Mouse (Mus musculus): ENCODE results near the gene Kcnip3.

Kcnip3 gene

DNA sequence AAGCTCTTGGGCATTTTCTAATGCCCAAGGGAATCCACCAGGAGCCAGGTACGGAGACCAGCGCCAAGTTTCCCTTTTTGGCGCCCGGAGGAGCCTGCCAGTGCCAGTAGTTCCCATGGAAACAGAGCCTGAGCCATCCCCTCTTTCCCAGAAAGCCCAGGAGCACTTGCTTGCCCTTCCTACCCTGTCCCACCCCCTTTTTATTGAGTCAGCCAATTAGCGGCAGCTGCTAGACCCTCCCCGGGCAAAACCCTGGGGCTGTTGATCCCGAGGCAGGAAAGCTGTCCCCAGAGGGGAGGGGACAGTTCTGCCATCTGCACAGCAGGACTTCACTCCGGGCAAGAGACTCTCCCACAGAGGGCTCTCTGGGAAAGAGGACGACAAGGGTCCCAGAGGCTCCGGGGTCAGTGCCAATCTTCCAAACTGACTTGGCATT is at the start of gene Kcnip3:
TSS of gene Kcnip3 (minus strand) at position 89 of the 436 bp plus-strand sequence.
- DNase-seq (ENCODE audit: low spot score in 2 of 2): peak; percentile 73 to 75

- DNase-seq (ENCODE audit: low spot score in 2 of 2): peak; percentile 89 to 90
Measured at GRCm38 (mm10) chr2:127559070-127559966, 37.4 kb upstream of the Kcnip3 start.

DNA sequence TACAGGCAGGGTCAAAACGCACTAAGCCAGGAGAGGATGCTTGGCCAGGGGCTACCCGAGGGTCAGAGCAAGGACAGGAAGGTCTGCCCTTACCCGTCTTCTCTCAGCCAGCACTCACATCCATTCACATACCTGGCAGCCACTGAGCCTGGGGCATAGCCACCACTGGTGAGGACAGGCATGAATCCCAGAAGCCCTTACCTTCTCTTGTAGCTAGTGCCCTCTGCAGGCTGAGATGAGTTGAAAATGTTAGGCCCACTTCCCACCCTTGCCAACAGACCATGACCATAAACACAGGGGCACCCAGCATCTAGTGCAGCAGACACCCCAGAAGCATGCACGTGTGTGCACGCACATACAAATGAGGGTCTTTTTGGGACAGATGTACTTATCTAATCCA is 29.2 kb upstream of the Kcnip3 start:
- peak; percentile 24 to 29 for DNase-seq (ENCODE audit: low spot score in 2 of 2)

DNA sequence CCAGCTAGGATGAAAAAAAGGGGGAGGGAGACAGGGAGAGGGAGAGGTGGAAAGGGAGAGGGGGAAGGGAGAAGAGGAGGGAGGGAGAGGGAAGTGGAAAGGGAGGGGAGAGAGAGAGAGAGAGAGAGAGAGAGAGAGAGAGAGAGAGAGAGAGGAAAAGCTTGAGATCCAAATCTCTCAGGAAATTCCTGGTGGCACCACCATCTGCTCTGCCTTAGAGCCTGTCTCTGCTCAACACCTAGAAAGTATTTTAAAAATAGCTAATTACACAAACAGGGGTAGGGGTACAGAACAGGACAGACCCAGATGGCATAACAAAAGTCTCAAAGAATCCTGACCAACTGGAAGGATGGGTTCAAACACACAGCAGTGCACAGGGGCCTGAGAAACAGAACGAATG is 28.6 kb upstream of the Kcnip3 start:
- DNase-seq (ENCODE audit: low spot score in 2 of 2): no peak

- no peak for DNase-seq (ENCODE audit: low spot score in 2 of 2)
Measured at GRCm38 (mm10) chr2:127549711-127550110, 27.8 kb upstream of the Kcnip3 start.

DNA sequence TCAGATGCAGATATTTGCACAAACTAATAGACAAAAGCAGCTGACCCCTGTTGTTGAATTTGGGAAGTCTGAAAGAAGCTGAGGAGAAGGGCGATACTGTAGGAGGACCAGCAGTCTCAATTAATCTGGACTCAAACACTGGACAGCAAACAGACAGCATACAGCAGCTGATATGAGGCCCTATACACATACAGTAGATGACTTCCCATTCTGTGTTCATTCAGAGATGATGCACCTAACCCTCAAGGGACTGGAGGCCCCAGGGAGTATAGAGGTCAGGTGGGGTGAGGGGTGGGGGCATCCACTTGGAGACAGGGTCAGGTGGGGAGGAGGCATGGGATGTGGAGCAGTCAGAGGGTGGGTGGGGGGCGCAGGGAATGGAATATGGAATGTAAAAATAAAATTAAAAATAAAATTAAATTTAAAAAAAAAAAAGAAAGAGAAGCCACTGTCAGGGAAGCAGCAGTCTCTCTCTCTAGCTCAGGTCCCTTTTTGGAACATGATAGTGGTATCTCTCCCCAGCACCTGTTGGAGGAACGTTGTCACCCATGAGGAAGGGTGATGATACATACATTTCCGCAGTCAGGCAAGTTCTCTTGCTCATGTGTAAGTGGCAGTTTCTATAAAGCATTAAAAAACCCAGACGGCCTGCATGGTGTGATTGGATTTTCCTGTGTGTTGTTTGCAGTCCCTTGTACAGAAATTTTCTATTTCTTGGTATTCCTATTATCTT is 26.6 kb upstream of the Kcnip3 start:
- no peak for DNase-seq (ENCODE audit: low spot score in 2 of 2)

- DNase-seq (ENCODE audit: low spot score in 2 of 2): no peak
Measured at GRCm38 (mm10) chr2:127541697-127542096, 19.8 kb upstream of the Kcnip3 start.

DNA sequence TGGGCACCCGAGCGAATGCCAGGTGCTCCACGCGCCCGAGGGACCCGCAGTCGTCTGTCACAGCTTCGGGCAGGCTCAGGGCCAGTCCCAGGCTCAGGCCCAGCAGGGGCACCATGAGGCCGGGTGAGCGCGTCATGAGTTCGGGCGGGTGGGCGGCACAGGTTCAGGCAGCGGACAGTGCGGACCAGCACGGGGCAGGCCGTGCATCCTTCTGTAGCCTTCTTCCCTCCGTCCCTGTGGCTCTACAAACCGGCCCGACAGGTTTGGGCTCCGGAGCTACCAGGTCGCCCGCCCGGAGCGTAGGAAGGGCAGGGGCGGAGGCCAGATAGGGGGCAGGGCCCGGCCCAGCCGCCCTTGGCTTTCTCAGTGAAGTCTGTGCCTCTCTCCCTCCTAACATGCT is 19.3 kb upstream of the Kcnip3 start, which contains the start of gene Prom2:
TSS of gene Prom2 (minus strand) at position 283 of the 400 bp plus-strand sequence.
- DNase-seq (ENCODE audit: low spot score in 2 of 2): no peak

GRCm38 (mm10) chr2:127539494-127539893 is 17.6 kb upstream of the Kcnip3 start:
- no peak for DNase-seq (ENCODE audit: low spot score in 2 of 2)

DNA sequence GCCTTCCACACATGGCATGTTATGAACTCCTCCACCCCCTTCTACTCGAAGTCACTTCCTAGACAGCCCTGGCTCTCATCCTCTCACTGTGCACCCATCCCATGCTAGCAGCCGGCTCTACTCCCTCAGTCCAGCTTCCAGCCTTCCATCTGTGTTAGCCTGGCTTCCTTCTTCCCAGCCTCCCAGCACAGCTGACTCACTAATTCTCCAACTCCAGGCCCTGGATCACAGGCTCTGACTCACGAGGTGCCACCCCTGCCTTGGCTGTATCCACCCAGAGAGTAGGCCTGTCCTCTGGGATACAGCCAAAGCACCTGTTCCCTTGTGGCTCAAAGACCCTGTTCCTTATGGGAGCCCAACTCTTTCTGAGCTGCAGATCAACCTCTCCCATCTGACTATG is 15.7 kb upstream of the Kcnip3 start:
- peak; percentile 58 to 64 for DNase-seq (ENCODE audit: low spot score in 2 of 2)

DNA sequence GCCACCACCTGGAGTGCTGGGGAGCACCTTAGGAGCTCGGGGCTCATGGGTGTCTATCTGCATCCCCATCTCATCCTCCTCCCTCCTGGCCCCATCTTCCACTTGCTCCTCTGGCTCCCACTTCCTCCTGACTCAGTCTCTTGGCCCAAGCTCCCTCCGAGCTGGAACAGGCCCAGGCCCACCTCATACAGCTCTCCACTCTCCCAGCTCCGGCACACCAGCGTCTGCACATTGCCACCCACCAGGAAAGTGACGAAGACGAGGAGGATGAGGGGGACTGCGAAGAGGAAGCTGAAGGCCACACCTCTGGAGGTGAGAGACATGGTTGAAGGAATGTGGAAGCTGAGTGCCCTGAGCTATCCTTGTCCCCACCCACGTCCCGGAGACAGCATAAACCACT is 13.5 kb upstream of the Kcnip3 start:
- peak; percentile 78 to 79 for DNase-seq (ENCODE audit: low spot score in 2 of 2)

- no peak for DNase-seq (ENCODE audit: low spot score in 2 of 2)
Measured at GRCm38 (mm10) chr2:127532379-127532778, 10.5 kb upstream of the Kcnip3 start.

- no peak for DNase-seq (ENCODE audit: low spot score in 2 of 2)
Measured at GRCm38 (mm10) chr2:127531592-127531991, 9.7 kb upstream of the Kcnip3 start.

GRCm38 (mm10) chr2:127530418-127530817 is 8.5 kb upstream of the Kcnip3 start:
- DNase-seq (ENCODE audit: low spot score in 2 of 2): no peak

DNA sequence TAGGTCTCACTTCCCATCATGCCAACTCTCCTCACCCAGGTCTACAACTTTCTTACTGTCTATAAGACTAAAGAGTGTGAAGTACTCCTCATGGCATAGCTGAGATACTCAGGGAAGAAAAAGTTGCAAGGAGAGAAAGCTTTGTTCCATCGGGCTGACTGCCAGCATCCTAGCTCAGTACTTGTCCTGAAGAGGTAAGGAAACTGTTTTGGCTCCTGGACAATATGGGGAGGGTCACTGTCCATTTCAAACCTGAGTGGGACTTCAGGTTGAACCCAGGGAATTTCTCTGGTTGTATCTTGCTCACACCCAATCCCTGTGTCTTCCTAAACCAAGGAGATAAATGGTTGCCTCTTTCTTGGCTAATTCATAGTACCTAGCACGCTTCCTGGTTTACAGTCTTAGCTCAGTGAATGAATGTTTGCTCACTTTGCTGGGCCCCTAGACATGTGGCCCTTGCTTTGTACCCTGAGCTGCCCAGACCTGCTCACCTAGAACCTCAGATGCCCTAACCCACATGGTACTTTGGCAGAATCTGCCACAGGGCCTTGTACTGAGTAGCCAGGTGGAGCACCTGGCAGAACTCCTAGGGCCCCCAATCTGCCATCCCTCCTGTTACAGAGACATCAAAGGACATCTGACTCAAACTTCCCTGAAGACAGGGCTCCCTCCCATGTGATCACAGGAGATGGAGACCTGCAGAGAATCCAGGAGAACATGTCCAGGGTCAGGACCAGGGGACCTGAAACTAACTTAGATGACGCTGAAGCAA is 3.3 kb upstream of the Kcnip3 start:
- DNase-seq (ENCODE audit: low spot score in 2 of 2): no peak

DNA sequence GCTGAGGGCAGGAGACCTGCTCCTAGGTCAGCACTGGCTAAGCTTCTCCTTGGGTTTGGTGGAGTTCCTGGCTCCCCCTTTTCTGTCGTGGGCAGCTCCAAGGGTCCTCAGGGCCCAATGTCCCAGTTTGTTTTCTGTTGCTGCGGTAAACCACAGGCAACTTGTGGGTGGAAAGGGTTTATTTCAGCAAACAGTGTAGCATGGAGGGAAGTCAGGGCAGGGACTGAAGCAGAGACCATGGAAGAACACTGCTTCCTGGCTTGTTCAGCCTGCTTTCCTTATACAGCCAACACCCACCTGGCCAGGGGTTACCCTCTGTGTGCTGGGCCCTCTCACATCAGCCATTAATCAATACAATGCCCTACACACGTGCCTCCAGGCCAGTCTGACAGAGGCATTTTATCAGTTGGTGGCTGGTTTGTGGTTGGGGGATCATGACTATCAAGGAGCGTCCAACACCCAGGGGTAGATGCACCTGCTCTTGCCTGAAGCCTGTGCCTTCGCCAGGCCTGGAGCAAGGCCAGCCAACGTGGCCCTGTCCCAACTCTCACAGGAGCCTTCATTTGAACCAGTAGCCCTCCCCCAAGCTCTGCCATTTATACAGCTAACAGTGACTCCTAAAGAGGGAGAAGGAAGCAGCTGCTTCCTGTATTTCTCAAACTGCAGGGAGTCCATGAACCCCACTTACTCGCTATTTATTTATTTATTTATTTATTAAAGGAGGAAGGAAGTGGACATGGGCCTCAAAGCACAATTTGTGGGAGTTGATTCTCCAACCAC is 2.2 kb upstream of the Kcnip3 start:
- no peak for DNase-seq (ENCODE audit: low spot score in 2 of 2)

DNA sequence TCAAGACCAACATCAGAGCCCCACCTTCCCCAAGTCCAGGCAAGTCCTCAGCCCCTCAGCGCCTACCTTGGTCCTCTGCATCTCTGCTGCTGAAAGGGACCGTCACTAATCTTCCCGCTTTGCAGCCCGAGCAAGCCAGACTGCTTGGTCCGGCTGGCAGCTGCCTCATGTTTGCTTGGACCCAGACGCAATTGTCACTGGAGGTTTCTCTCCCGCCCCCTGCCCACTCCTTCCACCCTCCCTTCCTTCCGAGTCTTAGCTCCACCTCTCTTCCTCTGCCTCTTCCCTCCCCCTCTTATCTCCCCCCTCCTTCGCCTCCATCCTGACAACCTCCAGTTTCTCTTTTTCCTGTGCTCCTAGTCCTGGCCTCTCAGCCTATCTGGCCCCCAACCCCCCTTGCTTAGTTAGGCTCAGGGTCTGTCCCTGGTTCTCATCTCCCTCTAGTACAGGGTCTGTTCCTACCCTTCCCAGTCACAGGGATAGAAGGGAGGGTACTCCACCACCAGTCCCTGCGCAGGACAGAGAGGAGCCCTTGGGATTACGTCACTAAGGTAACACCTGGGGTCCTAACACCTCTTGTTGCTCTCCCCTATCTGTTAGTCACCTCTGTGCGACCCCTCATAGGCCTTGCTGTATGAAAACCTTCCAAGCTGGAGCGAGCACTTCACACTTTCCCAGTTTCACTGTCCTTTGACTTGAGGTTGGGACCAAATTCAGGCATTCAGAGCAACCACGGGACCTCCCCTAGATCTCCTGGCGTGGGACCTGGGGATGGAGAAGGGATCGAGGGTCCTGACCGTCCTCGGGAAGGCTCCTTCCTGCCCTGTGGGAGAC is 505 bp downstream of the Kcnip3 start:
- peak; percentile 74 to 81 for DNase-seq (ENCODE audit: low spot score in 2 of 2)

DNA sequence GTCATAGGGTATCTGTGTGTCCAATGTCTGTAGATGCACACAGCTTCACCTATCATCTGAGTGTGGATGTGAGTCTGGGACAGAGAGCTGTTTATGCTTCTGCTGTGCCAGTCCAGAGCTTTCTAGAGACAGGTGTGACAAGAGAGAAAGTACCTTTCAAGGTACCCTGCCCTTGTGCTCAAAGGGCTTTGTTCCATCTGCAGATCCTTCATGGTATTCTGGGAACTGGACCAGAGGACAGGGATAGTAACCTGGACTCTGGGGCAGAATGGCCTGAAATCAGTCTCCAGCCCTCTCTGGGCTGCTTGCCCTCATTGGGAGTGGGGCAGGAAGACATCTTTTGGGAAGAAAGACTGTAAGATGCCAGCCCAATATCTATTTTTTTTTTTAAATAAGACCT is 1.8 kb downstream of the Kcnip3 start:
- no peak for DNase-seq (ENCODE audit: low spot score in 2 of 2)

DNA sequence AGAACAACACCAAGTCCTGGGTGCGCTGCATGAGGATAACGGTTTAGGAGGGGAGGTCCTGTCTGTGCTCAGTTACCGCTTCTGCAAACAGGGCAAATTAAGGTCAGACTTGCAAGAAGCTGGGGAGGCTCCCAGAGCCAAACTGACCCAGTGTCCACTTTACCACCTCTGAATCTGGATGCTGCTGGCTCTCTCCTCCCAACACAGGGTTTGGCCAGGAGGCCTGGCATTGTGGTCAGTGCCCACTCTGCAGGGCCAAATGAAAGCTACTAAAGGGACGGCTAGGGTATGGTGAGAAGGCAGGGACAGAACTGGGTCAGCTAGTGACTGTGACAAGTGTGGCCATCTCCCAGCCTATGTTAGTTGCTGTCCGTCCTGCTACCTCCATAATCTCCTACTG is 2.6 kb downstream of the Kcnip3 start:
- DNase-seq (ENCODE audit: low spot score in 2 of 2): no peak

- no peak for DNase-seq (ENCODE audit: low spot score in 2 of 2)
Measured at GRCm38 (mm10) chr2:127518831-127519230, 3.1 kb downstream of the Kcnip3 start.

Measured in right cerebral cortex, postnatal 36 days (tissue).